Mouse (Mus musculus): ENCODE data around the gene Setd3. TPM values are rescaled to one million over a fixed set of nuclear protein-coding genes. Genes with fewer than 3 reads are reported as not detected.
"Not testable (repeated sequence)": the region's sequence is repeated elsewhere in the genome, so short reads cannot be mapped to it uniquely, and the experiment has no call there.

The Setd3 gene
- polyA plus RNA-seq, 1 experiment from 2014 or later: 107 TPM

DNA sequence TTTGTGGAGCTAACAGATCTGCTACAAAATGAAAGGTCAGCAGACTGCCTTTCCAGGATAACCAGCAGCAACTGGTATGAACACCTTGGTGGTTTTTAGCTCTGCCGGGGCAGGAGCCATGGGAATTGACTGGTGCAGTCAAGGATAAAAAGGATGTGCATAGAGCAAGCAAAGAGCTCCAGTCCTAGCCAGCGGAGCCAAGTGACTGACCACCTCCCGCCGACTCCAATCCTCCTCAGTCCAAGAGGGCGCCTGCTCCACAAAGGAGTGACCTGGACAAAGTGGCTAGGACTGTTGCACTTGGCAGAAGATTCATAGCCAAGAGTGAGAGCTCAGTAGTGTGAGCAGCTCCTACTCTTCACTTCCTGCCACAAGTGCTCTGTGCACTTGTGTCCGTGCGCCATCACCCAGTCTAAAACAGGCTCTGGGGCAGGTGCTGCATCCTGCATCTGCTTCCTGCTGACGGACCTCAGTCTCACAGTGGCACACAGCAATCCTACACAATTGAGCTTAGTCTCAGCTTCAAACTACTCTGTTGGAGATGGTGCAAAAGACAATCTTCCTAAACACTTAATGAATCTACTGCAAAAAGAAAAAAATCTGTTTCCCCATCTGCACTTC, 46.6 kb downstream of the Setd3 start:
- WGBS: 90% methylated on average over 8 of the region's 8 CpGs
- H3K4me1 ChIP-seq (replicated peaks): 0 out of 2 replicates have a peak, but pooled peaks cover 4% of the 10 kb centered on the region
- H3K27ac ChIP-seq (replicated peaks): no peak overlapping the region

DNA sequence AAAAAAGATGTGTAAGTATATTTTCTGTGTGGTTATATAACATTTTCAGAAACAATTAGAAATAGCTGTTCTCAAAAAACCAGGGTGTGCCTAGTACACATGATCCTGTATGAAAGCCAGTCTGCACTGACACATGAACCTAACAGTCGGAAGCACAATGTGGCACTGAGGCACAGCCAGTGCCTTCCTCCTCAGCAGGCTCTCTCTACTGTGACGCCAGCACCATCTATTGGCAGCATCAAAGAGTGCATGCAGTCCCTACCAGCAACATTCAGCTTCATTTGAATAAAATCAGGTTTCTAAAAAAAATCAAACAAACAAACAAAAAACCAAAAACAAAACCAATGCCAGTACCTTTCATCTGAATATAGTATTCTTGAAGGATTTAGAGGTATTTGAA, 57.8 kb downstream of the Setd3 start:
- no peak overlapping the region for H3K4me2 ChIP-seq
- H3K4me1 ChIP-seq (replicated peaks): peaks cover 26% of the 10 kb centered on the region
- H3K36me3 ChIP-seq: 0 out of 2 replicates have a peak, but pooled peaks cover 7% of the 10 kb centered on the region
- no peak overlapping the region for H3K9ac ChIP-seq
- H3K4me3 ChIP-seq: no peak overlapping the region
- H3K27me3 ChIP-seq: no peaks in the 10 kb centered on the region
- 0% methylated on average over 2 of the region's 2 CpGs for WGBS
- ATAC-seq (ENCODE audit: low read depth): 0 out of 2 replicates have a peak, but pooled peaks have one; percentile 55
- no peak overlapping the region for H3K27ac ChIP-seq (replicated peaks)
- H3K9me3 ChIP-seq: no peaks in the 10 kb centered on the region

More for the DNA sequence above, 46.6 kb downstream of the Setd3 start:
- H3K4me2 ChIP-seq: no peak overlapping the region
- no peaks in the 10 kb centered on the region for H3K27me3 ChIP-seq
- no peak overlapping the region for H3K9ac ChIP-seq
- no peak for ATAC-seq (ENCODE audit: low read depth)
- H3K36me3 ChIP-seq: peaks cover 60% of the 10 kb centered on the region
- no peaks in the 10 kb centered on the region for H3K9me3 ChIP-seq
- no peak overlapping the region for H3K4me3 ChIP-seq

DNA sequence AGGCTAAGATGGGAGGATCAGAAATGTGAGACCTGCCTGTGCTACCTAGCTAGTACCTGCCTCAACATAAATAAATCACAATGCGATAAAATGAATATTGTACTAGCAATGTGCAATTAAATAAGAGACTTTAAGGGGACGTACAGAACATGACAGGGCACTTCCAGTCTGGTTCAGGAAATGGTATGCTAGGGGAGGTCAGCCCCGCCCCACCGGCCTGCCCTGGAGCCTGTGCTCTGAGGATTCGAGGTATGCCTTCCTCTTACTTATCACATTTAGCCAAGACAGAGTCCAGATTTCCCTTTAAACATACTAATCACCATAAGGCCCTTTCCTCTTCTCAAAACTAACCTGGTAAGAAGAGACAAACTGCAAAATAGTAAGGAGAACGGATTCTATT, 58.7 kb downstream of the Setd3 start:
- WGBS: 72% methylated on average over 6 of the region's 6 CpGs
- H3K9me3 ChIP-seq: no peaks in the 10 kb centered on the region
- no peak for ATAC-seq (ENCODE audit: low read depth)
- H3K36me3 ChIP-seq: 0 out of 2 replicates have a peak, but pooled peaks cover 9% of the 10 kb centered on the region
- H3K4me3 ChIP-seq: no peak overlapping the region
- H3K27ac ChIP-seq (replicated peaks): no peak overlapping the region
- no peak overlapping the region; the same call in 1 of the 2 replicates for H3K9ac ChIP-seq
- peaks cover 26% of the 10 kb centered on the region for H3K4me1 ChIP-seq (replicated peaks)
- H3K27me3 ChIP-seq: no peaks in the 10 kb centered on the region
- no peak overlapping the region for H3K4me2 ChIP-seq

DNA sequence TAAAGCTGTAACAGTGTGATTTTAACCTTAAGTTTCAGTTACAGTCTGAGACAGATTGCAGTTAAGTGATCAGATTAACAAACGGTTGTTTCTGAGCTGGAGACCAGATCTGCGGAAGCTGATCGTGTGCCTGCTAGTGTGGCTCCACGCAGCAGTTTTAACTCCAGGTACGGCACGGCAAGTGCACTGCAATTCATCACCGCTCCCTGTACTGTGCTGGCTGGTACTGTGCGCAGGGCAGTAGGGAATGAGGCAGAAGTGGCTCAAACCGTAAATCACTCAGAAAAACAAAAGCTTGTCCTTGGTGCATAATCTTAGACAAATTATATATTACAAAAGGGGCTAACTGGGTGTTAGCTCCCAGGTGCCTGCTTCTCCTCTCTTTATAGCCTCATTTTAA, 59.2 kb downstream of the Setd3 start:
- 0 out of 2 replicates have a peak, but pooled peaks cover 9% of the 10 kb centered on the region for H3K36me3 ChIP-seq
- H3K9me3 ChIP-seq: no peaks in the 10 kb centered on the region
- H3K27me3 ChIP-seq: no peaks in the 10 kb centered on the region
- H3K27ac ChIP-seq (replicated peaks): no peak overlapping the region
- H3K4me2 ChIP-seq: no peak overlapping the region
- peak; percentile 60; the same call in 1 of the 2 replicates for ATAC-seq (ENCODE audit: low read depth)
- 30% methylated on average over 9 of the region's 9 CpGs for WGBS
- no peak overlapping the region for H3K4me3 ChIP-seq
- no peak overlapping the region for H3K9ac ChIP-seq
- peaks cover 26% of the 10 kb centered on the region for H3K4me1 ChIP-seq (replicated peaks)

DNA sequence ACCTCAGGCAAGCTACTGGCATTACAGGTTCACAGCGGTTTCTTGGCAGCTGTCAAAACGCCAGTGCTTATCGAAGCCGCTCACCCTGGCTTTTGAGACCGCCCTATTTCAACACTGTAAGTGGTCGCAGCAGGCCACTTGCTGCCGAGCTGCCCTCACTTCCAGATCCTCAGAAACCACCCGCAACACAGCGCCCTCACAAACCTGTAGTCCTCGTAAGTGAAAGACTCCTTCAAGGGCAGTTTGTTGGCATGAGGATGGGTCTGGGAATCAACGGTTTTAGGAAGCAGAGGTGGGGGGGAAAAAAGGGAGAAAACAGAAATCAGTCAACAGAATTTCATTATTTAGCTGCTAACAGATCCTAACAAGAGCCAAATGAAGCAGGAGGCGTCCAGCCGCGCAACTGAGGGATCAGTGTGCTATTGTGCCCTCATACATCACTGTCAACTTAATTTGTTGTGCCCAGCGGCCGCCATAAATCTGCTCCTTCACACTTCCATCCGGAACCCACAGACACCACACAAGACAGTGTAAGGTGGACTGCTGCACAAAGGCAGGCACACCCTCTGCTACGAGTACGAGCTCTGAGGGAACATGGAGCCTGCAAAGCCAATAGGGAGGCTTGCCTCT, 60.1 kb downstream of the Setd3 start:
- H3K9ac ChIP-seq: peak overlapping the region; percentile 55; the same call in 1 of the 2 replicates
- peak overlapping the region; percentile 11; the same call in 1 of the 2 replicates for H3K4me3 ChIP-seq
- peak; percentile 83 for ATAC-seq (ENCODE audit: low read depth)

DNA sequence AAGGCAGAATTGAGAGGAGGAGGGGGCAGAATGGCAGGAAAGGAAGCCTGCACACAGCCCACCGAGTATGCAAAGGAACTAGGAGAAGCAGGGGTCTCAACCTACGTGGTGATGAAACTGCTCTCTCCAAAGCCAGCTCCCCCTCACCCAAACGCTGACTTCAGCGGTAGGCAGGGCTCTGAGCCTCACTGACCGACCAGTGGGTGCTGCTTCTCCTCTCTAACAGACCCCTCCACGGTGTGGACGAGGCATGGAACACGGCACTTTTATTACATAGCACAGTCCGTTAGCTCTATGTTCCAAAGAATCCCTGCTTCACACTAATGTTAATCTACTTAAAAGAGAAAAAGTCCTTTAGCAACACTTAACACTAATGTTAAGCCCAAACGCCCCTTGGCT, 60.6 kb downstream of the Setd3 start:
- Histone ChIP-seq H3K36me3 (0 out of 2 replicates have a peak, but pooled peaks cover 9% of the 10 kb centered on the region), H3K27ac (replicated peaks) (no peak overlapping the region), H3K4me1 (replicated peaks) (peaks cover 26% of the 10 kb centered on the region), H3K27me3 (no peaks in the 10 kb centered on the region), H3K4me3 (no peak overlapping the region), H3K9ac (0 out of 2 replicates have a peak overlapping the region, but pooled peaks have one; percentile 34), H3K9me3 (no peaks in the 10 kb centered on the region), H3K4me2 (peak overlapping the region; percentile 46)
- 48% methylated on average over 10 of the region's 10 CpGs for WGBS
- 0 out of 2 replicates have a peak, but pooled peaks have one; percentile 37 for ATAC-seq (ENCODE audit: low read depth)

More for the DNA sequence above, 60.1 kb downstream of the Setd3 start:
- WGBS: 13% methylated on average over 19 of the region's 19 CpGs
- no peaks in the 10 kb centered on the region for H3K27me3 ChIP-seq
- H3K4me2 ChIP-seq: peak overlapping the region; percentile 46
- no peak overlapping the region; the same call in 1 of the 2 replicates for H3K27ac ChIP-seq (replicated peaks)
- 0 out of 2 replicates have a peak, but pooled peaks cover 9% of the 10 kb centered on the region for H3K36me3 ChIP-seq
- peaks cover 26% of the 10 kb centered on the region for H3K4me1 ChIP-seq (replicated peaks)
- H3K9me3 ChIP-seq: no peaks in the 10 kb centered on the region

DNA sequence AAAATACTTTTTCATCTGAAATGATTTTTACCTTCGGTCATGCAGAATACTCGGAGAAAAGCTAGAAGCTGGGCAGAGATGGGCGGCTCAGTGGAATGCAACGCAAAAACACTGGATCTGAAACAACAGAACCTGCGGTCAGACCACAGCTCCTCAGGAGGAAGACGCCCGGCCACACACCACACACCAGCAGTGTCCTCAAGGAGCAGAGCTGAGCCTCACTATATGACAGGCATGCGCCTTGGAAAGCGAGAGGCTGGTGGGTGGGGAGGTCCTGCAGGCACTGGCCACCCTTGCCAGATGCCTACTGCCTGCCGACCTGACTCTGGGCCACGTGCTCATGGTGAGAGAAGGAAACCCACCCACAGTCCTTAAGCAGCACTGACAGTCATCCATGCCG, 67.9 kb downstream of the Setd3 start:
- peaks cover 20% of the 10 kb centered on the region for H3K36me3 ChIP-seq
- H3K27ac ChIP-seq (replicated peaks): no peak overlapping the region
- no peaks in the 10 kb centered on the region for H3K27me3 ChIP-seq
- no peaks in the 10 kb centered on the region for H3K9me3 ChIP-seq
- no peak overlapping the region for H3K9ac ChIP-seq
- no peak overlapping the region for H3K4me3 ChIP-seq
- H3K4me1 ChIP-seq (replicated peaks): peaks cover 4% of the 10 kb centered on the region; the same call in 1 of the 2 replicates
- 76% methylated on average over 12 of the region's 12 CpGs for WGBS
- H3K4me2 ChIP-seq: no peak overlapping the region
- no peak for ATAC-seq (ENCODE audit: low read depth)

DNA sequence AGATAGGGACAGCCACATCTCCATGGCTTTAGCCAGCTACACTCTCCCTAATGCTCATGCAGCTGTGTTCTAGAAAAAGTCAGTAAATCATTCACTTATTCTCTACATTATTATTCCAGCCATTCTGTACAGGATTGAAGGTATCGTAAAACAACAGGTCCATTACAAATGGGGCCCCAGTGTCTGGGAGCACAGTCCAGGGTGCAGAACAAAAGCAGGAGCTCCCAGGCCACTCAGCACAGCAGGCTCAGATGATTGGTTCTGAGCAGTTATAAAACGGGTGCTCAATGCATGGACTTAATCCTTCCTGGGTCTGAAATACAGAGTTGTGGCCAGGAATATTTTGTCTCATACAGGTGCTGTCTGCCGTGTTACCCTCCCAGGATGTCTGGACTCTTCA, 68.4 kb downstream of the Setd3 start:
- Histone ChIP-seq H3K4me2 (no peak overlapping the region), H3K36me3 (peaks cover 25% of the 10 kb centered on the region), H3K9me3 (no peaks in the 10 kb centered on the region), H3K4me3 (no peak overlapping the region), H3K27me3 (no peaks in the 10 kb centered on the region), H3K27ac (replicated peaks) (no peak overlapping the region), H3K4me1 (replicated peaks) (peaks cover 4% of the 10 kb centered on the region; the same call in 1 of the 2 replicates), H3K9ac (no peak overlapping the region)
- ATAC-seq (ENCODE audit: low read depth): no peak
- 48% methylated on average over 3 of the region's 3 CpGs for WGBS

DNA sequence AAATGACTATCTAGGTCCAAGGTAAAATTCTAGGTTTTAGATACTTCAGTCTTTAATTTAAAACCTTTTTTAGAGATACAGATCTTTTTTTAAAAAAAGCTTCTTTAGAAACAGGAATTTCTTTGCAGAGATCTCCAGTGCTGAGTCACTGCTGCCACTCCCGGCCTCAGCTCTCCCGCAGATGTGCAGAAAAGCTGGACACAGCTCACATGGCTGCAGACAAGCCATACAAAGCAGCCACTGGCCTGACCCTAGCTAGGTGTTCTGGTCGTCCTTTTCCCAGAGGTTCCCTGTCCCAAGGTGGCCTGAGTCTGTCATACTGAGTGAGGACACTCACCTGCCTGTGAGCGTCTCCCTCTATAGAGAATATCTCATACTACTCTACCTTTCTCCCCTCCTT, 69.4 kb downstream of the Setd3 start:
- H3K4me2 ChIP-seq: no peak overlapping the region
- H3K36me3 ChIP-seq: peaks cover 31% of the 10 kb centered on the region
- H3K27me3 ChIP-seq: no peaks in the 10 kb centered on the region
- H3K9me3 ChIP-seq: no peaks in the 10 kb centered on the region
- peaks cover 4% of the 10 kb centered on the region; the same call in 1 of the 2 replicates for H3K4me1 ChIP-seq (replicated peaks)
- H3K27ac ChIP-seq (replicated peaks): no peak overlapping the region
- ATAC-seq (ENCODE audit: low read depth): no peak
- H3K9ac ChIP-seq: no peak overlapping the region
- H3K4me3 ChIP-seq: no peak overlapping the region
- WGBS: 71% methylated on average over 4 of the region's 4 CpGs

DNA sequence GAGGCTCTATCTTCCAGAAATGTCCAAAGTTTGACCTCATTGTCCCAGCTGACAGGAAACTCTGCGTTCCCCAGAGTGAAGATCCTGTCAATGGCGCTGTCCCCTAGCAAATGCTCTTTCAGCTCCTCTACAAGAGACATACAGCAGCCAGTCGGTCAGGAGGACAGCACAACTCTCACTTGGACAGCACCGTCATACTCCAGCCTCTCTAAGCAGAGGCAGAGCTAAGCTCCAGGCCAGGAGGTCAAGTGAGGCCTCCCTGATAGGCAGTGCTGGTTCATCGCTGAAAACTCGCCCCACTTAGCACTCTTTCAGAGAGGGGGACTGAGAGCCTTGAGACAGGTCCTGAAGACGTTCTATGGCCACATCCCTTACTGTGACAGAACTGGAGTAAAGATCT, 70.5 kb downstream of the Setd3 start:
- H3K36me3 ChIP-seq: peaks cover 31% of the 10 kb centered on the region
- H3K9ac ChIP-seq; H3K4me1 ChIP-seq (replicated peaks); H3K27ac ChIP-seq (replicated peaks); ATAC-seq (ENCODE audit: low read depth); H3K9me3 ChIP-seq; H3K4me3 ChIP-seq; H3K4me2 ChIP-seq; H3K27me3 ChIP-seq: not testable (repeated sequence)
- WGBS: 91% methylated on average over 7 of the region's 7 CpGs

DNA sequence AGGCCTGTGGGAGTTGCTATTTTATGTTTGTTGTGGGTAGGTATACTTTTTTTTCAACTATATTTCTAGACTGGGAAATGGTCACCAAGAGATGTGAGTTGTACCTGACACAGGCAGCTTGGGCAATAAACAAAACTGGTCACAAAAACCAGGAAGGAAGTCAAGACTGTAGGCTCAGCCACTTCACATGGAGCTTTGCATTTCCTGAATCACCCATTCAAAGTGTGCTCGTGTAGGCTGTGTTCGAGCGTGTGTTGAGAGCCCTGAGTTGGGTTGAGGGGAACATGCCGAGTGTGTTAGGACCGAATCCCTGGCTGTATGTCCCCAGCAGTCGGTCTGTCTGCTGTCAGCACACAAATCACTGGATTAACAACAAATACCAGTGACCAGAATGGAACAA, 75.8 kb downstream of the Setd3 start:
- Histone ChIP-seq H3K9ac (no peak overlapping the region), H3K27ac (replicated peaks) (no peak overlapping the region), H3K4me2 (no peak overlapping the region), H3K27me3 (no peaks in the 10 kb centered on the region), H3K4me3 (no peak overlapping the region), H3K9me3 (no peaks in the 10 kb centered on the region), H3K4me1 (replicated peaks) (no peaks in the 10 kb centered on the region), H3K36me3 (peaks cover 15% of the 10 kb centered on the region)
- 78% methylated on average over 6 of the region's 6 CpGs for WGBS
- ATAC-seq (ENCODE audit: low read depth): no peak

DNA sequence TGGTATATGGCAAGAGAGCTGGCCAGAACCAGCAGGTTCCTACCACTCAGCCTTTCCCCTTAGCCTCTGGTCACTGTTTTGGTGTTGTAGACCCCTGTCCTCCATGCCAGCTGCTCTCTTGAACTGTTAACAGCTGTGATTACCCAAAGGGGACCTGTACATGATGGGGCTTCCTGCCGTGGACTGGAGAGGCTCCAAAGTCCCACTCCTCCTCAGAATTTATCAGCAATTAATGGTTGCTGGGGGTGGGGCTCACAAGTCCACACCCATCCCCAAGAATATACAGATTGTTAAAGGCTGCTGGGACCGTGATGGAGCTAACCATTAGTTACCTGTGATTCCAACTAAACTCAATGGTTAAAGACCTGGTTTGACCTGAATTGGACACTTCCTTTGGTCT, 77.0 kb downstream of the Setd3 start:
- H3K9me3 ChIP-seq: no peaks in the 10 kb centered on the region
- H3K9ac ChIP-seq: no peak overlapping the region
- no peaks in the 10 kb centered on the region for H3K4me1 ChIP-seq (replicated peaks)
- H3K36me3 ChIP-seq: peaks cover 12% of the 10 kb centered on the region
- no peak for ATAC-seq (ENCODE audit: low read depth)
- H3K4me3 ChIP-seq: no peak overlapping the region
- no peak overlapping the region for H3K27ac ChIP-seq (replicated peaks)
- no peak overlapping the region for H3K4me2 ChIP-seq
- WGBS: 70% methylated on average over 2 of the region's 2 CpGs
- H3K27me3 ChIP-seq: no peaks in the 10 kb centered on the region
